ENCODE assay signal across 21 mouse cellular contexts in the genomic region with DNA sequence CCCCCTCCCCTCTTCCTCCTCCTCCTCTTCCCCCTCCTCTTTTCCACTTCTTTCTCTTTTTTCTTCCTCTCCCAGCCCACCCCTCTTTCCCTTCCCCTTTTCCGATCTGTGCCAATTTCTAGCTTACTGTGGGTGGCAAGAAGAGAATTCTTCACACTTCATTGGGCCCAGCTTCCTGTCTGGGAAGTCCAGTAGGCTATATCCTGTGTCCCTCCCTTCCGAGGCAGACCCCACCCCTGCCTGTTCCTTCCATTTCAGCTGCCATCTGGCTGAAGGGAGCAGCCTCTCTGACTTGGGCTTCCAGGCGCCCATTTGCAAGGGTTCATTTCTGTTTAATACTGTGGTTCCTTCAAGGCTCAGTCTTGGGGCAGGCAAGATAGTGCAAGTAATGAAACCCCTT.
DNase-seq lines count a peak whose midpoint lies in the region; ATAC-seq and TF ChIP-seq lines count a peak whose summit lies in the region.
"Had no signal": no experiment of that assay in that cellular context is flagged by ENCODE, and none has a peak within 500 bp of the region (broad histone marks: within the 10 kb centered on the region; RNA-seq: fewer than 3 reads in every experiment).

No protein-coding gene starts in this region.

- no peaks in the 10 kb centered on the region for H3K9me3 ChIP-seq in kidney, embryonic 15.5 days (replicated peaks)
- no peaks in the 10 kb centered on the region for H3K9me3 ChIP-seq in midbrain, postnatal 0 days (ENCODE audit: low read length)
- H3K9me3 ChIP-seq in midbrain, embryonic 16.5 days (replicated peaks; ENCODE audit: control insufficient read depth, low read length, poor library complexity, severe bottlenecking) = no peaks in the 10 kb centered on the region
- no peaks in the 10 kb centered on the region for H3K9me3 ChIP-seq in limb, embryonic 10.5 days (replicated peaks)
- 0 out of 2 replicates have a peak, but pooled peaks cover 3% of the 10 kb centered on the region for H3K9me3 ChIP-seq in embryonic facial prominence, embryonic 10.5 days
- H3K9me3 ChIP-seq: embryonic facial prominence, embryonic 12.5 days; limb, embryonic 13.5 days; liver, embryonic 13.5 days; neural tube, embryonic 12.5 days had no signal

- no peaks in the 10 kb centered on the region for H3K27me3 ChIP-seq in kidney, embryonic 15.5 days
- H3K27me3 ChIP-seq in midbrain, postnatal 0 days (ENCODE audit: insufficient read depth, low read length) = no peaks in the 10 kb centered on the region
- H3K27me3 ChIP-seq in midbrain, embryonic 16.5 days (ENCODE audit: control insufficient read depth, insufficient read depth, low read depth, low read length) = no peaks in the 10 kb centered on the region
- H3K27me3 ChIP-seq in limb, embryonic 10.5 days (ENCODE audit: low read depth, poor library complexity, severe bottlenecking) = no peaks in the 10 kb centered on the region
- no peaks in the 10 kb centered on the region for H3K27me3 ChIP-seq in embryonic facial prominence, embryonic 10.5 days (replicated peaks; ENCODE audit: low read depth, poor library complexity, severe bottlenecking)
- H3K27me3 ChIP-seq: embryonic facial prominence, embryonic 12.5 days; limb, embryonic 13.5 days; liver, embryonic 13.5 days; neural tube, embryonic 12.5 days had no signal

- DNase-seq in cerebellum, postnatal 10 days = peak; percentile 36 to 56
- no peak for DNase-seq in cerebellum, adult 11-12 months
- DNase-seq in kidney, postnatal 25 days = no peak
- peak; percentile 41 for DNase-seq in midbrain, postnatal 0 days (ENCODE audit: low spot score)
- DNase-seq in limb, embryonic 10.5 days (ENCODE audit: low spot score) = no peak
- no peak for DNase-seq in embryonic facial prominence, embryonic 10.5 days (ENCODE audit: low spot score)
- DNase-seq: adrenal gland, adult 2 months; cerebellum, adult 9-10 months; gastrocnemius, postnatal 25 days; kidney, adult 9 months; liver, embryonic 13.5 days; thymus, postnatal 25 days had no signal

- H3K4me1 ChIP-seq in kidney, embryonic 15.5 days = peaks cover 21% of the 10 kb centered on the region
- no peaks in the 10 kb centered on the region for H3K4me1 ChIP-seq in midbrain, postnatal 0 days (ENCODE audit: insufficient read depth, low read length)
- no peaks in the 10 kb centered on the region for H3K4me1 ChIP-seq in midbrain, embryonic 16.5 days (ENCODE audit: control insufficient read depth, insufficient read depth, low read length)
- no peaks in the 10 kb centered on the region for H3K4me1 ChIP-seq in limb, embryonic 10.5 days
- no peaks in the 10 kb centered on the region for H3K4me1 ChIP-seq in embryonic facial prominence, embryonic 10.5 days
- H3K4me1 ChIP-seq: embryonic facial prominence, embryonic 12.5 days; limb, embryonic 13.5 days; neural tube, embryonic 12.5 days had no signal

- H3K4me3 ChIP-seq in kidney, embryonic 15.5 days (replicated peaks) = no peak overlapping the region
- H3K4me3 ChIP-seq in midbrain, postnatal 0 days (ENCODE audit: low read depth, low read length) = no peak overlapping the region
- H3K4me3 ChIP-seq in midbrain, embryonic 16.5 days (ENCODE audit: low read depth, low read length) = no peak overlapping the region
- no peak overlapping the region for H3K4me3 ChIP-seq in limb, embryonic 10.5 days
- H3K4me3 ChIP-seq in embryonic facial prominence, embryonic 10.5 days = no peak overlapping the region
- H3K4me3 ChIP-seq: embryonic facial prominence, embryonic 12.5 days; erythroblast, embryonic 14.5 days; left cerebral cortex, adult 2 months; limb, embryonic 13.5 days; liver, embryonic 13.5 days; neural tube, embryonic 12.5 days had no signal

- no peak overlapping the region for H3K9ac ChIP-seq in kidney, embryonic 15.5 days
- H3K9ac ChIP-seq in midbrain, postnatal 0 days (replicated peaks; ENCODE audit: low read length, poor library complexity, severe bottlenecking) = no peak overlapping the region
- no peak overlapping the region for H3K9ac ChIP-seq in midbrain, embryonic 16.5 days (ENCODE audit: low read depth, low read length)
- H3K9ac ChIP-seq: embryonic facial prominence, embryonic 12.5 days; limb, embryonic 13.5 days; liver, embryonic 13.5 days; neural tube, embryonic 12.5 days had no signal

- ATAC-seq in kidney, embryonic 15.5 days (replicated peaks; ENCODE audit: low FRiP score) = peak; percentile 76; the same call in 1 of the 2 replicates
- no peak for ATAC-seq in midbrain, postnatal 0 days (ENCODE audit: low FRiP score)
- ATAC-seq in midbrain, embryonic 16.5 days = no peak
- ATAC-seq: forebrain, embryonic 14.5 days had no signal

- H3K36me3 ChIP-seq in kidney, embryonic 15.5 days = peaks cover 21% of the 10 kb centered on the region
- H3K36me3 ChIP-seq in midbrain, postnatal 0 days (ENCODE audit: insufficient read depth, low read length) = peaks cover 2% of the 10 kb centered on the region; the same call in 1 of the 2 replicates
- H3K36me3 ChIP-seq in midbrain, embryonic 16.5 days (ENCODE audit: control insufficient read depth, insufficient read depth, low read length) = peaks cover 2% of the 10 kb centered on the region; the same call in 1 of the 2 replicates
- peaks cover 25% of the 10 kb centered on the region for H3K36me3 ChIP-seq in limb, embryonic 10.5 days
- H3K36me3 ChIP-seq in embryonic facial prominence, embryonic 10.5 days (replicated peaks) = peaks cover 28% of the 10 kb centered on the region

- peak overlapping the region; percentile 37; the same call in 1 of the 2 replicates for H3K27ac ChIP-seq in kidney, embryonic 15.5 days
- no peak overlapping the region for H3K27ac ChIP-seq in midbrain, postnatal 0 days (ENCODE audit: low read depth, low read length)
- H3K27ac ChIP-seq in midbrain, embryonic 16.5 days (ENCODE audit: low read length) = no peak overlapping the region
- H3K27ac ChIP-seq in limb, embryonic 10.5 days = no peak overlapping the region
- H3K27ac ChIP-seq in embryonic facial prominence, embryonic 10.5 days (replicated peaks) = no peak overlapping the region
- H3K27ac ChIP-seq: embryonic facial prominence, embryonic 12.5 days; left cerebral cortex, adult 2 months; limb, embryonic 13.5 days; liver, embryonic 13.5 days; neural tube, embryonic 12.5 days had no signal

- TF ChIP-seq CTCF in midbrain, postnatal 0 days (IDR thresholded peaks at IDR 0.05) = no peak

- WGBS in kidney, embryonic 15.5 days = 33% methylated on average over 3 of the region's 3 CpGs
- WGBS in midbrain, postnatal 0 days = 53% methylated on average over 3 of the region's 3 CpGs
- 55% methylated on average over 3 of the region's 3 CpGs for WGBS in midbrain, embryonic 16.5 days
- 67% methylated on average over 3 of the region's 3 CpGs for WGBS in limb, embryonic 10.5 days
- WGBS in embryonic facial prominence, embryonic 10.5 days = 60% methylated on average over 3 of the region's 3 CpGs

- no peak overlapping the region for H3K4me2 ChIP-seq in kidney, embryonic 15.5 days
- no peak overlapping the region for H3K4me2 ChIP-seq in midbrain, postnatal 0 days (ENCODE audit: low read depth, low read length, poor library complexity, severe bottlenecking)
- no peak overlapping the region for H3K4me2 ChIP-seq in midbrain, embryonic 16.5 days (ENCODE audit: low read length)
- H3K4me2 ChIP-seq: embryonic facial prominence, embryonic 12.5 days; limb, embryonic 13.5 days; liver, embryonic 13.5 days; midbrain, embryonic 11.5 days; neural tube, embryonic 12.5 days had no signal

Comparison
In these comparisons a context has a peak if more than half of its experiments do, and no peak if none do; other contexts are left out.
1. DNase-seq: peak in cerebellum, postnatal 10 days (2 of 2) and midbrain, postnatal 0 days (single experiment); none in cerebellum, adult 11-12 months (single experiment), kidney, postnatal 25 days (0 of 2), limb, embryonic 10.5 days (single experiment) and embryonic facial prominence, embryonic 10.5 days (single experiment).